Mouse (Mus musculus): ENCODE data around the gene Cyp2d10. TPM values are rescaled to one million over a fixed set of nuclear protein-coding genes. Genes with fewer than 3 reads are reported as not detected.
"Not testable (repeated sequence)": the region's sequence is repeated elsewhere in the genome, so short reads cannot be mapped to it uniquely, and the experiment has no call there.

Cyp2d10 gene
- polyA plus RNA-seq, 1 experiment from 2014 or later = not detected

DNA sequence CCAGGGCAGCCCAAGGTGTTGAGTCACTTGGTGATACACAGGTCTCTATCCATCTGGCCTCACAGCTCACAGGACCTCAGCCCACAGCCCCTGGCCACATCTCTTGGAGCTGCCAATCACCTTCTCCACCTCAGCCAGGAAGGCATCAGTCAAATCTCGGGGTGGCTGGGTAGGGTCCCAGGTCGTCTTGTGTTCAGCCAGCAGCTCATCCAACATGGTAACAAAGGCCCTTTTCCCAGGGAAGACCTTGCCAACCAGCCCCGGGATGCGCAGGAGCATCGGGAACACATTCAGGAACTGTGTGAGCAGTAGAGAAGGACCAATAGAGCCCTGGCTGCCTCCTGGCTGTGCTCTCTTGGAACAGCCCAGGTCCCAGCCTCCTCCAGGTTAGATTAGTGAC lies 34.0 kb downstream of the Cyp2d10 start:
- Histone ChIP-seq H3K4me2 (ENCODE audit: low read length) (no peak overlapping the region), H3K36me3 (ENCODE audit: control insufficient read depth, insufficient read depth, low read length) (no peaks in the 10 kb centered on the region), H3K4me1 (ENCODE audit: control insufficient read depth, insufficient read depth, low read depth, low read length) (no peaks in the 10 kb centered on the region; the same call in 1 of the 2 replicates), H3K9me3 (ENCODE audit: control insufficient read depth, low read length) (no peaks in the 10 kb centered on the region), H3K4me3 (ENCODE audit: low read length) (no peak overlapping the region), H3K27me3 (replicated peaks; ENCODE audit: control insufficient read depth, insufficient read depth, low read length) (no peaks in the 10 kb centered on the region), H3K27ac (ENCODE audit: low read depth, low read length) (no peak overlapping the region), H3K9ac (ENCODE audit: low read depth, low read length) (no peak overlapping the region)
- WGBS = 91% methylated on average over 5 of the region's 5 CpGs
- no peak for ATAC-seq

DNA sequence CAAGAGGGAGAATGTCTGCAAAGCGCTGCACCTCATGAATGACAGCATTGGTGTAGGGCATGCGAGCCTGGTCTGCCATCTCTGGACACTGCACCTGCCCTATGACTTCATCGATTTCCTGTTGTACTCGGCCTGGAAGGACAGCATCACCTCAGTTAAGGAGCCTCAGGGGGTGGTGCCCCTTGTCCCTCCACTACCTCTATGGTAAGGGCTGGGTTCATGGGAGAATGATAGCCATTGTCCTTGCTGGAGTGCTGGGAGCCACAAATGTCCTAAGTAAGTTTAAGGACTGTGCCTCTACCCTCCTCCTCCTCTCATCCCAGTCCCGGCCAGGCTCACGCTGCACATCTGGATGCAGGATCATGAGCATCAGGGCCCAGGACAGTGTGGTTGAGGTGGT lies 34.5 kb downstream of the Cyp2d10 start:
- Histone ChIP-seq H3K4me1 (ENCODE audit: control insufficient read depth, insufficient read depth, low read depth, low read length) (no peaks in the 10 kb centered on the region; the same call in 1 of the 2 replicates), H3K27me3 (replicated peaks; ENCODE audit: control insufficient read depth, insufficient read depth, low read length) (no peaks in the 10 kb centered on the region), H3K9ac (ENCODE audit: low read depth, low read length) (no peak overlapping the region), H3K27ac (ENCODE audit: low read depth, low read length) (no peak overlapping the region), H3K4me3 (ENCODE audit: low read length) (no peak overlapping the region), H3K4me2 (ENCODE audit: low read length) (no peak overlapping the region), H3K9me3 (ENCODE audit: control insufficient read depth, low read length) (no peaks in the 10 kb centered on the region), H3K36me3 (ENCODE audit: control insufficient read depth, insufficient read depth, low read length) (no peaks in the 10 kb centered on the region)
- no peak for ATAC-seq
- WGBS = 92% methylated on average over 6 of the region's 6 CpGs

DNA sequence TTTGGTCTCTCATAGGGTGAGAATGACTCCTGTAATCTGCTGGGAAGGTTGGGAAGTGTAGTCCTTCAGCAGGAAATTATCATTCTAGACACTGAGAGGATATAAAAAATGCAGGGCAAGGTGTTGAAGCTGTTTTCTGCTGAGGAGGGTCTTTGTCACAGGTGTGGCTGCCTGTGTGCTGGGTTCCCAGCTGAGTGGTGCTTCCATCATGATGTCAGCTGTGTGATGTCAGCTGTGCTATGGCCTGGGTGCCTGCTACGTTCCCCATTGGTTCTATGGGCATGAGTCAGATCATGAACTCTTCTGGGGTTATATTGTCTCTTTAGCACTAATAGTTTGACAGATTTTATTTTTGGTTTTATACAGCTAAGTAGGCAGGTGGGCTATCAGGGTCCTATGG lies 38.1 kb downstream of the Cyp2d10 start:
- Histone ChIP-seq H3K9ac (ENCODE audit: low read depth, low read length) (no peak overlapping the region), H3K4me2 (ENCODE audit: low read length) (no peak overlapping the region), H3K4me1 (ENCODE audit: control insufficient read depth, insufficient read depth, low read depth, low read length) (no peaks in the 10 kb centered on the region), H3K4me3 (ENCODE audit: low read length) (no peak overlapping the region), H3K9me3 (ENCODE audit: control insufficient read depth, low read length) (no peaks in the 10 kb centered on the region), H3K27ac (ENCODE audit: low read depth, low read length) (no peak overlapping the region), H3K27me3 (replicated peaks; ENCODE audit: control insufficient read depth, insufficient read depth, low read length) (no peaks in the 10 kb centered on the region), H3K36me3 (ENCODE audit: control insufficient read depth, insufficient read depth, low read length) (no peaks in the 10 kb centered on the region)
- no peak for ATAC-seq
- WGBS = 86% methylated on average over 1 of the region's 1 CpGs

DNA sequence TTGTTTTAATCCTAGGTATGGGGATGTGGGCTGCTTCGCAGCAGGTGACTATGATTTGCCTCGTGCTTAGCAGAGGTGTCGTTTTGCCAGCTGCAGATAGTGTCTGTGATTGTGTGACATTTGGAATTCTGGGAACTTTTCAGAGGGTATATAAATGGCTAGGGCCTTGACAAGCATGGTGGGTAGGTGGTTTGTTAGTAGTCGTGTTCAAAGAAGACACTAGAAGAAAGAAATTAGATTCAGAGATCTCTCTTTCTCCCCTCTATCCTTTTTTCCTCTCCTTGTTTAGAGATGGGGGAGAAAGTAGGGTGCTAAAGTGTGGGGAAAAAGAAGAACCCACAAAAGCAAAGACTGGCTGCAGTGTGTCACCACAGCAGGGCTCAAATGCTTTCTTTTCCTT lies 38.8 kb downstream of the Cyp2d10 start:
- Histone ChIP-seq H3K27ac (ENCODE audit: low read depth, low read length) (no peak overlapping the region), H3K9ac (ENCODE audit: low read depth, low read length) (no peak overlapping the region), H3K36me3 (ENCODE audit: control insufficient read depth, insufficient read depth, low read length) (no peaks in the 10 kb centered on the region), H3K27me3 (replicated peaks; ENCODE audit: control insufficient read depth, insufficient read depth, low read length) (no peaks in the 10 kb centered on the region), H3K4me2 (ENCODE audit: low read length) (no peak overlapping the region), H3K4me3 (ENCODE audit: low read length) (no peak overlapping the region), H3K4me1 (ENCODE audit: control insufficient read depth, insufficient read depth, low read depth, low read length) (no peaks in the 10 kb centered on the region), H3K9me3 (ENCODE audit: control insufficient read depth, low read length) (no peaks in the 10 kb centered on the region)
- ATAC-seq = no peak
- WGBS = 92% methylated on average over 4 of the region's 4 CpGs

DNA sequence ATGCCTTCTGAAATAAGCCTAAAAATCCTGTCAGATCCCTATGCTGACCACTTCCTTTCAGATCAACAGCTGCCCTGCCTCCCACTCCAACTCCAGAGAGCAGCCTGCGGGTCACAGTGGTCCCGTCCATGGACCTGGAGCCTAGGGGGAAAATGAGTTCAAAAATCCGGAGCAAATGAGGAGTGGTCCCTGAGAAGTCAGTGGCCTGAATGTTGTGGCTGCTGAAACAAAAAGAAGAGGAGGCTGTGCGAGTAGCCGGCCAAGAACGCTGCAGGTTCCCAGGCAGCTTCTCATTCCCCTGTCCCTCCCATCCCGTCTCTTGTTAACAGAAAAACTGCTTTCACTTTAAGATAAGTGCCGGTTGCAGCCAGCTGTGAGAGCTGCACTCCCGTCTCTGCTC lies 42.4 kb downstream of the Cyp2d10 start:
- not testable (repeated sequence) for H3K27ac ChIP-seq (ENCODE audit: low read depth, low read length); H3K4me2 ChIP-seq (ENCODE audit: low read length); H3K27me3 ChIP-seq (replicated peaks; ENCODE audit: control insufficient read depth, insufficient read depth, low read length); H3K4me3 ChIP-seq (ENCODE audit: low read length); ATAC-seq; H3K36me3 ChIP-seq (ENCODE audit: control insufficient read depth, insufficient read depth, low read length); H3K9ac ChIP-seq (ENCODE audit: low read depth, low read length); H3K4me1 ChIP-seq (ENCODE audit: control insufficient read depth, insufficient read depth, low read depth, low read length); H3K9me3 ChIP-seq (ENCODE audit: control insufficient read depth, low read length)
- 21% methylated on average over 6 of the region's 9 CpGs for WGBS

DNA sequence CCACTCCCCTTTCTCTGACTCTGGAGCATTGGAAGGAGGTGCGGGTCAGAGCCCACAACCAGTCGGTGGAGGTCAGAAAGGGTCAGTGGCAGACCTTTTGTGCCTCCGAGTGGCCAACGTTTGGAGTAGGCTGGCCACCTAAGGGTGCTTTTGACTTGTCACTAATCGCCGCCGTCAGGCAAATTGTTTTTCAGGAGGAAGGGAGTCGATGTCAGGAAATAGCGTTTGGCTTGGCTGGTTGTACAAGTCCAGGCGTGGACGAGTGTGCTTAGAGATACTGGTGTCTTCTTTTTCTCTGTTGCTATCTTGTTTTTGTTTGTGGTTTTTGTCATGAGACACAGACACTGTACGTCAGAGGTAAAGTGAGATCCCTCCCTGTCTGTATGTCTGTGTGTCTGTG lies 43.2 kb downstream of the Cyp2d10 start:
- H3K27ac ChIP-seq (ENCODE audit: low read depth, low read length); H3K4me2 ChIP-seq (ENCODE audit: low read length); H3K4me1 ChIP-seq (ENCODE audit: control insufficient read depth, insufficient read depth, low read depth, low read length); H3K4me3 ChIP-seq (ENCODE audit: low read length); H3K9me3 ChIP-seq (ENCODE audit: control insufficient read depth, low read length); H3K9ac ChIP-seq (ENCODE audit: low read depth, low read length); ATAC-seq; H3K27me3 ChIP-seq (replicated peaks; ENCODE audit: control insufficient read depth, insufficient read depth, low read length); H3K36me3 ChIP-seq (ENCODE audit: control insufficient read depth, insufficient read depth, low read length): not testable (repeated sequence)
- WGBS = 79% methylated on average over 7 of the region's 12 CpGs

DNA sequence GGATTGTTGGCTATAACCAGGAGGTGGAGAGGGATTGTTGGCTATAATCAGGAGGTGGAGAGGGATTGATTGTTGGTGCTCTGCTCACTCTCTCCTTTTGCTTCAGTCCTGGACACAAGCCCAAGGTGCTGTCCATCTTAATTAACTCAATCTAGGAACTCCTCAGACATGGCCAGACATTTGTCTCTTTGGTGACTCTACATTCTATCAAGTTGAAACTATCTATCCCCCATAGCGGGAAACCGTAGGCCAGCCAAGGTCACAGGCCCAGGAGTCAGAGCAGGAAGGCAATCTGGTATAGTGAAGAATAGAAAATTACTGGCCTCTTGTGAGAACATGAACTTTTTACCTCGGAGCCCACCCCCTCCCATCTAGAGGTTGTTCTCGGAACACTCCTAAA lies 44.8 kb downstream of the Cyp2d10 start:
- H3K27me3 ChIP-seq (replicated peaks; ENCODE audit: control insufficient read depth, insufficient read depth, low read length) = no peaks in the 10 kb centered on the region
- no peaks in the 10 kb centered on the region for H3K36me3 ChIP-seq (ENCODE audit: control insufficient read depth, insufficient read depth, low read length)
- H3K9me3 ChIP-seq (ENCODE audit: control insufficient read depth, low read length) = no peaks in the 10 kb centered on the region
- H3K4me2 ChIP-seq (ENCODE audit: low read length) = no peak overlapping the region
- H3K9ac ChIP-seq (ENCODE audit: low read depth, low read length) = no peak overlapping the region
- 83% methylated on average over 3 of the region's 4 CpGs for WGBS
- no peak overlapping the region for H3K4me3 ChIP-seq (ENCODE audit: low read length)
- no peaks in the 10 kb centered on the region for H3K4me1 ChIP-seq (ENCODE audit: control insufficient read depth, insufficient read depth, low read depth, low read length)
- ATAC-seq = no peak
- H3K27ac ChIP-seq (ENCODE audit: low read depth, low read length) = no peak overlapping the region

DNA sequence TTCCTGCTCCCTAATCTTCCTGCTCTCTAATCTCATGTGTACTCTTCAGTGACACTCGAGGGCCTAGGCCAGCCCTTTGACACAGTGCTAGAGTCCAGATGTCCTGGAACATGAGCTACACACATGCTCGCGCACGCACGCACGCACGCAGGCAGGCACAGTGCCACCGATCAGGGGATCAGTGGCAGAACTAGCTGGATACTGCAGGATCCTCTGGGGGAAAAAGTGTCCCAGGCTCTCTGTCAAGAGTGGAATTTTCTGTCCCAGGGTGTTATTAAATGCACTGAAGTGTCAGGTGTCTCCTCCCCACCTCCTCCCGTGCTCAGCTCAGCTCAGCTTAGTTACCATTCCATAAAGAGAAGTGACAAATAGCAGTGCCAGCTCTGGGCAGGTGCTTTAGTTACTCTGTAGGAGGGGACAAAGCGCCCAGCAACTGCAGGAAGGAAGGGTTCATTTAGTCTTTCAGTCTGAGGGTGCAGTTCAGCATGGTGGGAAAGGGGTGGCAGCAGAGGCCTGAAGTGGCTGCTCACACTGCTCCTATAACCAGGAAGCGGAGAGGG lies 45.5 kb downstream of the Cyp2d10 start:
- 76% methylated on average over 11 of the region's 11 CpGs for WGBS
- Histone ChIP-seq H3K9me3 (ENCODE audit: control insufficient read depth, low read length) (no peaks in the 10 kb centered on the region), H3K36me3 (ENCODE audit: control insufficient read depth, insufficient read depth, low read length) (no peaks in the 10 kb centered on the region), H3K4me3 (ENCODE audit: low read length) (no peak overlapping the region), H3K4me2 (ENCODE audit: low read length) (no peak overlapping the region), H3K27ac (ENCODE audit: low read depth, low read length) (no peak overlapping the region), H3K4me1 (ENCODE audit: control insufficient read depth, insufficient read depth, low read depth, low read length) (no peaks in the 10 kb centered on the region), H3K9ac (ENCODE audit: low read depth, low read length) (no peak overlapping the region), H3K27me3 (replicated peaks; ENCODE audit: control insufficient read depth, insufficient read depth, low read length) (no peaks in the 10 kb centered on the region)
- no peak for ATAC-seq

DNA sequence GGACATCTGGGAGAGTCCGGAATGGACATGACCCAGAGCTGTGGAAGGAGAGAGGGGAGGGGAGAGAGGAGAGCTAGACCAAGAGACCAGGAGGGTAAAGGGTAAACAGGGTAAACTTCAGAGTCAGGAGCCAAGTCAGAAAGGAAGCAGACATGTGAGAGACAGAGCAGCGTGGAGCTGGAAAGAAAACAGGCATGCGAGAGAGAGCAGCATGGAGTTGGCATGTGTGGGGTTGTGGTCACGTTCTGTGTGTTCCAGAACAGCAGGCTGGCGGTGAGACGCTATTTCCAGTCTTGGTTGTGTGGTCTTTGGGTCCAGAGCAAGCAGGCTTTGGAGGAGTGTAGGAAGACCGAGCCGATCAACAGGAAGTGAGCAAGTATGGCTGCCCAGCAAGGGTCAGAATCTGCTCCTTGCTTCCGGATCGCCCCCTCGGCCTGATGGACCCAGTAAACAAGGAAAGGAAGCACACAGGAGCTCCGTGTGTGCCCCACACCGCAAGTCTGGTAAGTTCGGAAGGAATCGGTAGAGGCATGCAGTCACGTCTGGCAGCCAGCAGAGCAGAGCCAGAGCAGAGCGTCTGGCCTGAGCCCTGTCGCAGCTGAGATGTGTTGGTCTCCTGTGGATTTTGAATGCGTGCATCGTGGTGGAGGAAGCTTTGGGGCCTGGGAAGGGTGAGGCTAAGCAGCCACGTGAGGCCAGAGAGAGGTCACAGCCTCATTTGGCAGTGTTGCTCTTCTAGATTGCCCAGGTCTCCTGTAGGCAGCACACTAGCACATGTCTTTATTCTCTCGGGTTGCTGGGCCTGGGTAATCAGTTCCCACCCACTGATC lies 48.3 kb downstream of the Cyp2d10 start:
- Histone ChIP-seq H3K4me3 (ENCODE audit: low read length) (no peak overlapping the region), H3K4me1 (ENCODE audit: control insufficient read depth, insufficient read depth, low read depth, low read length) (peaks cover 5% of the 10 kb centered on the region), H3K4me2 (ENCODE audit: low read length) (no peak overlapping the region), H3K9ac (ENCODE audit: low read depth, low read length) (peak overlapping the region; percentile 17; the same call in 1 of the 2 replicates), H3K36me3 (ENCODE audit: control insufficient read depth, insufficient read depth, low read length) (no peaks in the 10 kb centered on the region), H3K27me3 (replicated peaks; ENCODE audit: control insufficient read depth, insufficient read depth, low read length) (no peaks in the 10 kb centered on the region), H3K27ac (ENCODE audit: low read depth, low read length) (no peak overlapping the region), H3K9me3 (ENCODE audit: control insufficient read depth, low read length) (no peaks in the 10 kb centered on the region)
- 62% methylated on average over 22 of the region's 22 CpGs for WGBS
- no peak for ATAC-seq
